Mouse (Mus musculus): Measurements from ENCODE around the gene Ranbp17.

Gene Ranbp17

DNA sequence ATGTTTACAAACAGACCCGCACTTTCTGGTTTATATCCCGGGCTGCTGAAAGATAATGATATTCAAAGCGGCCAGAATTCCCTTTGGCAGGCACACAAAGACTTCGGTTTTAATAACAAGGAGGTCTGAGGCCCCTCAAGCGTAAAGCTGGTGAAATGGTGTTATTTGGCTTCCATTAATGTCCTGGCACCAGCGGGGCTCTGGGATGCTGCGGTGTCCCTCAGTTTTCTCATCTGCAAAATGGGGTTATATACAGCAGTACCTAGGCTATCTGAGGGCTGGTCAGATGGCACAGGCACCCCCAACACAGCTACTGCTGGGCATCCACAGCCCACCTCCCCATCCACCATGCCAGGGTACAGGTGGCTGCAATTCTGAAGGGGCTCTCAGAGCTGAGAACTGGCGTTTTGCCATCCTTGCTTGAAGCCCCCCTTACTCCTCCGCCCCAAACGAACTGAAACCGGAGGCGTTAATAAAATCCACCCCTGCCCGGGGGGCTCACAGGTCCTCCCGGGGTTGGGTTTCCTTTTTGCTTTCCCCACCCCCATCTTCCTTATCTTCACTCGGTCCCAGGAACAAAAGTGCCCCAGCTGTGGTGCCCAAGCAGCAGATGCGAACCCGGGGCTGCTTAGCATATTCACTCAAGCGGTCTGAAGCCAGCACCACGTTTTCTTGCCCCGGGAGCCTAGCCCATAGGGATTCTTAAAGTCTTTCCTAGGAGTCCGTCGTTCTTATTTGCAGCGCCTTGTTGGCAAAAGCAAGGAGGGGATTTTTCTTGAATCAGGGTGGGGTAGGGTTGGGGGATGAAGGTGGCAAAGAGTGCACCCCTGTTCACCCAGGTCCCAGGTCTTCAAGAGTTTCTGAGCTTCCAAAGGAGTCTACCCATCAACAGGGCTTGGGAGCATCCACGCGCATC is 317.8 kb downstream of the Ranbp17 start:
- no peak for DNase-seq

DNA sequence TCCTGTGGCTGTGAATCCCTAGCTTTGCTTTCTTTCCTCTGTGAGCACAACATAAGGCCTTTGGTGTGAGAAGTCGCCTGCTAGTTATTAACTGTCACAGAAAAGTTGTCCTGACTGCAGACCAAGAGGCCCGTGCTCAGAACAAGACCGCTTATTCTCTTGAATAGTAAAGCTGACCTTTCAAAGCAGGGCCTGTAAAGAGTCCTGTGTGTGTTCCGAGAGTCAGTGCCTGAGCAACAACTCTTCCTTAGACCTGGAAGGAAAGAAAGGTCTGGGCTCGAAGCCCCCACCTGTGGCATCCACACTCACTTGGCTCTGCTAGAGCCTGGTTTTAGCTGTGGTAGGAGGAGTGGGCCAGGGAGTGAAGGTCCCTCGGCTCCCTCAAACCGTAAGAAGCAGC is 318.5 kb downstream of the Ranbp17 start:
- no peak for DNase-seq

DNA sequence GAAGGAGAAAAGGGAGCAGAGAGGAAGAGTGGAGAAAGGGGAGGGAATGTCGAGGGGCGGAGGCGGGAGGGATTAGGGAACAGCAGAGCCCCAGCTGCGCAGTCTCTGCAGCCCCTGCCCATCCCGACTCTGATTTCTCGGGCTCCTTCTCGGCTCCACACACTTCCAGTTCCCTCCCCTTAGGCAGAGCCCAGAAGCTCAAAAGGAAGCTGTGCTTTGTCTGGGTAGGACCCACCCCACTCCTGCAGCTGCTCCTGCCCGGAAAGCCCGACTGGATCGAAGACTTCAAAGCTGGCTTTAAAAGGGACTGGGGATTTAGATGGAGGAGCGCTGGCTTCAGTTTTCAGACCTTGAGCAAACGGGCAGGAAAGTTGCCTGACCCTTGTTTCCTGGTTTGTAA is 319.9 kb downstream of the Ranbp17 start:
- no peak for DNase-seq

DNA sequence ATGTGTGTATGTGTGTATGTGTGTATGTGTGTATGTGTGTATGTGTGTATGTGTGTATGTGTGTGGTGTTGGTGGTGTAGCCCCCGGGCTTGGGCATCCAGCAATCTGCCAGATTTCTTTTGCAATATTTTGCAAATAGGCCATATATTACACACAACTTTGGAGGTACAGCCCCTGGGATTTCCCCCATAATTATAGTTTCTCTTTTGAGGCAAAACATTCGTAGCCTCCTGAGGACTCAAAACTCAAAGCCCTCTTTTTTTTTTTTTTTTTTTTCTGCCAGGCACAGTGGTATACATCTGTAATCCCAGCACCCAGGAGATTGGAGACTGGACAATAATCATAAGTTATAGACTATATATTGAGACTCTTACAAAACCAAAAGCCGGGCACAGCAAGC is 331.7 kb downstream of the Ranbp17 start:
- no peak for DNase-seq

GRCm38 (mm10) chr11:33180701-33181116 is 332.8 kb downstream of the Ranbp17 start:
- no peak for DNase-seq

DNA sequence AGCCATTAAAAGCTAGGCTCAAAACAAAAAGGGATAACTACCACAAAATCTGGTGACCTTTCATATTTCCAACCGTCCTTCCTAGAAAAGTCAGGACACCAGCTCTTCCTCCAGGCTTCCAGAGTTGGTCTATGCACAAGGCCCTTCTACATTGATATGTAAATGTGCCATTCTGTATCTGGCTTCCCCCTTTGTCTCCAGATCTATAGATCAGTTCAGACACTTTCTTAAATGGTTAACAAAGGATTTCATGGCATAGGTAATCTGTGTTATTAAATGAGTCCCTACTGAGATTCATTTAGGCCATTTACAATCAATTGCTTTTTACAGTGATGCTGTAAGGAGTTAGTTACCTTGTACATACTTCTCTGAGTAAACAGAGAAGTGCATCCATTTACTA is 333.7 kb downstream of the Ranbp17 start:
- DNase-seq = no peak

DNA sequence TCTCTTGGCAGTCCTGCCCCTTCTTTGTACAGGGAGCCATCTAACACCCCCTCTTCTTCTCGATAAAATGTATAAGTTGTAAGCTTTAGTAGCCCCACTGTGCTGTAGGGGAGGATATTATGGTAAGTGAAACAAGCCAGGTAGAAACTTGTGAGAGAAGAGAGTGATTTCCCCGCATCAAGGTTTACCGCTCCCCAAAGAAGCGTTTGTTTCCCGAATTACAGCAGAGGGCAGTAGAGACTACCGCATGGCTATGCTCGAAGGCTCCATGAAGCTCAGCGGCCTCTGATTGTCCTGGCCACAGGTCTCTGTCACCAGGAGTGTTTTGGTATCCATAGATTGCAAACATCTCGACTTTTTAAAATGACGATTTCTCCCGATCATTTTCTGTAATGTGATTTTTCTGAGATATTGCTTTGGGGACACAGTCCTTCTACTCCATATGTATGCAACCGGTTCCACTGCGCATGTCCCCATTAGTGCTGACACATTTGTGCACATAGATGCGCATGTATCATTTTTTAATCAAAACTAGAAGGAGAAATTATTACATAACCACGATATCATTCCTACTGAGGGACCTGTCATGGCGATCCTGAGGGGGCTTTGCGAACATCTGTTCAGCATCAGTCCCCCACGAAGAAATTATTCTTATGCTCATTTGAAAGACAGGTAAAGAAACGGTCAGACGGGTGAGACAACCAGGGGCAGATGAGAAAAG is 336.9 kb downstream of the Ranbp17 start:
- DNase-seq = peak; percentile 42

DNA sequence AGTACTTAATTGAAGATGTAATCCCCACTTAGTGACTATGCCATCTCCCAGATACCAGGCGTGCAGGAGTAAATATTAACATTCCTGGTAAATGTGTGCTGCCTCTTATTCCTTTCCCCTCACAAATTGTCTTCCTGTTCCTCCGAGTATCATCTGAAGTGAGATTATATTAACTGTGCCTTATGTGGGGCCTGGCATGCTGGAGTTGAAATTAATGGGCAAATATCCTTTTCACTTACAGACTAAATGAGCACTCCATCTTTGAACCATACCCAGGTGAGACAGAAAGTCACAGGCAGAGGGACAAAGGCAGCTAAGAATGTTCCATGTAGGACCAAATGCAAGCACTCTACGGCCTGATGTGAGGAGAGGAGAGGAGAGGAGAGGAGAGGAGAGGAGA is 337.8 kb downstream of the Ranbp17 start:
- no peak for DNase-seq

DNA sequence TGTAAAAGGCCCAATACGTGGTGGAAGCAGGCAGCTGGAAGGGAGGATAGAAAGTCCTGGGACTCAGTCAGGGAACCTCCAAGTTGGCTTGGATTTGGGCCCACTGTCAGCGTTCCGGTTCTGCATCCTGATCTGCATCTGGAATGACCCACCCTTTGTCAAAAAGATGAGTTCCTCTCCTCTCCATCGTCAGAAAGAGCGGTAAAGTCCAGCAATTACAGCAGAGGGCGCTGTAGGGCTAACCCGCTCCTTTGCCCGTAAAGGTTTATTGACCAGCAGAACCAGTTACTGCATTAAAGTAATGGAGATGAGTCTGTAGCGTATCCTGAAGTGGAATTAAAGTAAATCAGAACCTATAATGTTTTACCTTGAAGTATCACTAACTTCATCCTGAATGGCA is 343.1 kb downstream of the Ranbp17 start:
- peak; percentile 51 for DNase-seq

DNA sequence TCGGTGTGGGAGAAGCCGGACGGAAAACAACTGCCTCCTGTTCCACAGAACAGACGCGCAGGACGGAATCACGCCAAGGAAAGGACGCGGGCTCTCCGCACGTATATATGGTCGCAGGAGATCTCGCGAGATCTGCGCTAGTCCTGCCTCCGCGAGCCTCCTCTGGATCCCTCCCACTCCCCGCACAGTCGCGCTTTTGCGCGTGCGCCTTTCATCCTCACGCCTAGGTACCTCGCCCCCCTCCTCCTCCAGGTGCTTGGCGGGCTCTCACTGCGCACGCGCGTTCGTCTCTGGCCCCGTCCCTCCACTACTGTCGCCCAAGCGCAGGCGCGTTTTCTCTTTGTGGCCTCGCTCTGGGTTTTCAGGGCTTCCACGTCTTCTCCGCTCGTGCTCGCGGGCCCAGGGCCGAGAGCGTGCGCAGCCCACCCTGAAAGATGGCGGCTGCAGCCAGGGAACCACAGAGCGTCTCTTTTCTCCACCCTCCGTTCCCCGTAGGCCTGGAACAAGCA is 350.5 kb downstream of the Ranbp17 start, which contains the start of gene Npm1:
Gene Npm1 (minus strand): TSS at position 209 of the 509 bp plus-strand sequence.
- peak; percentile 100 for DNase-seq

DNA sequence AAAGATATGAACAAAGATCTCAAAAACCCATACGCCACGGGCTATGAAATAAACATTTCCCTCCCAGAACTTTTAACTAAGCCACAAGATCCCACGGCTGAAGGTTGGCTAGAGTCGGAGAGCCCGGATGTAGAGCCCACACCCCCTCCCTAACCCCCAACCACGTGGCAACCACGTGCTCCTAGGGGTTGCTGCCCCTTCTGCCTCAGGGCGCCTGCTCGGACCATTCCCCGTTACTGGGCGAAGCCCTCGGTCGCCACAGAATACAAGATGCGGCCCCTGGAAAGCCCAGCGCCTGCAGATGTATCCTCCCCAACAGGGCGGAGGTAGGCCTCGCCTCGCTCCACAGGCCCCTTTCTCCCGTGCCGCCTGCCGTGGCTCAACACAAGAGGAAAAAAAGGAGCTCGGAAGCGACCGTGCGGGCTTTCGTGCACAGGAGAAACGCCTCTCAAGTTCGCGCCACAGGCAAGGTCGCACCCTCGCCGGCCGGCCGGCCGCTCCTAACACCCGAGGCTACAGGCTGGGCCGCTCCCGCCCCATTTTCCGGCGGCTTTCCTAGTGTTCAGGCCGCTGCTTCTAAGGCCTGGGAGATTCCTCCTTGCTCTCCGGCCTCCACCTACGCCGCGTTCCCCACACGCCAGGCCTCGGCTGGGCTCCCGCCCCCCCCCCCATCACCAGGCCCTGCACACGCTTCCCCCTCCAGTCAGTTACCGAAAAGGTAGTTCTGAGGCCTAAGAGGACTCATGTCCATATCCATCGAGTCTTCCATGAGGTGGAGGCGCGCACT is 351.1 kb downstream of the Ranbp17 start:
- DNase-seq = peak; percentile 76
